Mouse (Mus musculus) heart, postnatal 25 days (tissue): ENCODE results near the gene Bcas3. TPM values are rescaled to one million over a fixed set of nuclear protein-coding genes. Genes with fewer than 3 reads are reported as not detected.
A peak's percentile ranks its signal among the peaks of the same experiment; 100 is the strongest.

Source experiments
- DNase-seq: peaks from one replicate; pipeline ENCODE4 v3.0.0; 2022; ENCODE audit warnings: low spot score
- intact Hi-C: fragments of 180-260 bp; cut with DNase I; formaldehyde crosslinking; loops from one replicate; pipeline ENCODE4 v1.15.1; 2025
- total RNA-seq, 2 experiments: library from RNA; stranded (reverse); gene quantifications; 2 replicates each; pipeline ENCODE4 v1.2.3; 2021

Gene Bcas3
- total RNA-seq, 2 experiments from 2014 or later: 31.1 to 43.7 TPM

- intact Hi-C loops: loop anchor here (5.0 kb wide), 1 partner anchor 89 kb away; no protein-coding TSS in a partner anchor
Measured at GRCm38 (mm10) chr11:85523646-85524045, 170.7 kb downstream of the Bcas3 start.

DNA sequence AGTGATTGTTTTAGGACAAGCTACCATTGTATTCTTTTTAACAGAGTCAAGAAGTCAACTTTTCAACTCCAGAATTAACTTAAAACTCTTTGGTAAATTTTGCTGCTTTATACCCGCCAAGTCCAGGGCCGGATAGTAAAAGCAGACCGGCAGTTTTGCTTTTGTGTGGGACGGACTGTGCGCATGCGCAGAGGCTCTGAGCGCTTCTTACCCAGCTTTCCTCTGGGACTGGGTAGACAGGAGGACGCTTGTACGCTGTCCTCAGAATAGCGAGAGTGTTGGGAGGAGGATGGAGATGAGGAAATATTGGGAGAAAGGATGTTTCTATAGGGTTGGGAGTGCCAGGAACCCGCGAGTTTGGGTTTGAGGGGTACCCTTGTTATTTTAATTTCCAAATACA is 171.2 kb downstream of the Bcas3 start:
- intact Hi-C loops: loop anchor here (5.0 kb wide), 1 partner anchor 88 kb away; no protein-coding TSS in a partner anchor
- peak; percentile 58 for DNase-seq

More at GRCm38 (mm10) chr11:85523646-85524045, 170.7 kb downstream of the Bcas3 start:
- DNase-seq: no peak

DNA sequence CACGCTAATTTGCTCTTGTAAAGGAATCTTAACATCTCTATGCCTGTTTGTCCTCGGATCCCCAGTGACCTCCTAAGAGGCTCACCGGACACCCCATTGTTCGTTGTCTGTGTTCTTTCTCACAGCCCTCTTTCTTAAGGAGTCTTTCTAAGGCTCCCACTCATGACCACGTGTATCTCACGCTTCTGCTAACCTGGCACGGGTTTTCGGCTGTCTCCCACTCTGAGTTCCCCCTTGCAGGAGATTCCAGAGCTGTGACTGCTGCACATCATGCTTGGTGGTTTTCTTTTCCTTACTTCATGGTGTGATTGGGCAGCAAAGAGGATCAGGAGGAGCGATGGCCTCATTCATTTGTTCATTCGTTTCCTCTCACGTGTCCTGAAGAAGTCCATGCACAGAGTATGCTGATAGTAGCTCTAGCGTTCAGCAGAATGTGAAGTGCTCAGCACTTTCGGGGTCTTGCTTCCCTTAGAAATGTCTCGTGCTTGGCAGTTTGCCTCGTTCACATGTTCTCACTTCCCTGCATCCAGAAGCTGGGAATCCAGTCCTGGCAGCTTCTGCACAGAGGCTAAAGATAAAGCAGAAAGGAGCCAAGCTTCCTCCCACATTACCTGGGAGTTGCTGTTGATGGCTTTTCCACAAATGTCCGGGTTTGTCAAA is 172.0 kb downstream of the Bcas3 start:
- DNase-seq: peak; percentile 27
- intact Hi-C loops: loop anchor here (5.0 kb wide), 2 partner anchors 47 to 87 kb away; no protein-coding TSS in a partner anchor

DNA sequence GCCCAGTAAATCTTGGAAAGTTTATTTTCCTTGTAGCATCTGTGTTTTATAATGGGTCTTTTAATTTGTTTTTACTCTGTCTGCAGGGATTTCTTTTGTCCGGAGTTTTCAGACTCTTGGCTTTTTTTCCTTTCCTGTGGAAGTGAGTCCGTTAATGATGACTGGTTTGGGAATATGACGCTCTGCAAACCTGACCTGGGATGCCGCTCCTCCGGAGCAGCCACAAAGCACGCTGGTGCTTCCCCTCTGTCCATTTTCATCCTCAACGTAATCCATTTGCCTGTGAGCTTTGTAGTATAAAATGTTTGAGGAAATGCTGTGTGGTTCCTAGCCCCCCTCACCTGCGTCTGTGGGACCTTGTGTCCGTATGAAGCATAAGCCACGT is 172.5 kb downstream of the Bcas3 start:
- intact Hi-C loops: loop anchor here (5.0 kb wide), 1 partner anchor 47 kb away; no protein-coding TSS in a partner anchor

GRCm38 (mm10) chr11:85525979-85526775 is 173.2 kb downstream of the Bcas3 start:
- DNase-seq: no peak
- intact Hi-C loops: loop anchor here (5.0 kb wide), 1 partner anchor 46 kb away; no protein-coding TSS in a partner anchor

More for the DNA sequence above, 172.5 kb downstream of the Bcas3 start:
- no peak for DNase-seq

- no peak for DNase-seq
- intact Hi-C loops: loop anchor here (5.0 kb wide), 1 partner anchor 45 kb away; no protein-coding TSS in a partner anchor
Measured at GRCm38 (mm10) chr11:85527261-85527660, 174.3 kb downstream of the Bcas3 start.

- DNase-seq: no peak
- intact Hi-C loops: loop anchor here (5.0 kb wide), 1 partner anchor 43 kb away; no protein-coding TSS in a partner anchor
Measured at GRCm38 (mm10) chr11:85529531-85530285, 176.7 kb downstream of the Bcas3 start.

- no peak for DNase-seq
- intact Hi-C loops: no loop called here
Measured at GRCm38 (mm10) chr11:85540989-85541388, 188.0 kb downstream of the Bcas3 start.

DNA sequence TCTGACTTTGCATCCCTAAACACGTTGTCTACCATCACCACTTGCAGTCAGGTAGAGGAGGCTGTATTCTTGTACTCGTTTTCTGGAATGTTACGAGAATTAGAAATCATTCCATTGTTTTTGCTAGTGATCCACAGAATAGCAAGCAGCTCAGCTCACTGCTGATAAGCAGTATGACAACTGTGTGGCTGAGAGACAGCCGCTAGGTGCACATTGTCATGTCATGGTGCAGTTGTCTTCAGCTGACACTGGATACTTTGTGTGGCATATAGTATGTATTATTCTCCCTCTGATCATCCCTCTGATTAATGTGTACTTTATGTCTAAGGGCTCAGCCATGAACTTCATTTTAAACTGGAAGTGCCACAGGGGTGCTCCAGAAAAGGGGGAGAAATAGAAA is 190.3 kb downstream of the Bcas3 start:
- intact Hi-C loops: no loop called here
- DNase-seq: no peak

DNA sequence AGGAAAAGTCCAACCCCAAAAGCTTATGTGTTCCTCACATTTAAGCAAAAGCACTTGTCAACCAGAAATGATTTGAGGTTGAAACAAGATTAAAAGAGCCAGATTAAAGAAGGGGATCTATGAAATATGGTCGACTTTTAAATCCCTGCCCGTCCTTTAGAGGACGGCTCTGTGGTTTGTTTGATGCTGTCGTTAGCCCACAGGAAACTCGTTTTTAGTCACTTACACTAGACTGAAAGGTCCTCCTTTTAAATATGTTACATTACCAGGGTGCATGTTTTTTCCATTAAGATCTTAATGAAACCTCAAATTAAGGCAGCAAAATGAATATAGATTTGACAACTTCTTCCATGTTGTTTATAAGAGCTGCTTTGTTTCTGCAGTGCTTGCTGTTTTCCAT is 192.6 kb downstream of the Bcas3 start:
- intact Hi-C loops: no loop called here
- no peak for DNase-seq

DNA sequence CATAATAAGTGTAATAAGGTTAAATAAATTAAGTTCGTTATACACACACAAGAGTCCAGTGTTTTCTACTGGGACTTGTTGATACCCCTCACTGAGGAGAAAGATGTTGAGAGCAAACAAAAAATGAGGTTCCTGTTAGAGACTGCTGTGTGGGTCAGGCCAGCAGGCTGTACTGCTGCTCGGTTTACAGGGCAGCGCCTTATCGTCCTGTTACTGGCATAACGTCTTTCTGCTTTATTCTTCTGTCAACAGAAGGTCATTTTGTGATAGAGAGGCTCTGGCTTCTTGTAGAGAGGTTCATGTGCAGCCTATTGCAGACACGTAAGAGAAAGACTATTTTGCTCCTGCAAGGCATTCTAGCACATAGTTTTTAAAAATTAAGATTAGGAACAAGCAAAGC is 195.0 kb downstream of the Bcas3 start:
- intact Hi-C loops: no loop called here
- DNase-seq: no peak

- DNase-seq: no peak
- intact Hi-C loops: no loop called here
Measured at GRCm38 (mm10) chr11:85549651-85550050, 196.7 kb downstream of the Bcas3 start.

DNA sequence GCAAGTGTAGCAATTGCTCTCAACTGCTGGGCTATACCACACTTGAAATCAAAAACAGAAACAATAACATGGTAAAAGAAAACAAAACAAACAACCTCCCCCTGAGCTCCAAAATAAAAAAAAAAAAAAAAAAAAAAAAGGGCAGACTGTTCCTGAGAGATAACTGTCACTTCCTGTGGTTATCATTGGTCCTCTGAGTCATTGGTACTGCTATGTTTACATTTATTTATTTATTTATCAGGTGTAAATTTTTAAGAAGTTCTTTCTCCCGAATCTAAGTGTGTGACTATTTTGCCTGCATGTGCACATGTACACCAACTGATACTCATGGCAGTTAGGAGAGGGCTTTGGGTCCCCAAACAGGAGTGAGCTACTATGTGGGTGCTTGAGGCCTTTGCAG is 202.1 kb downstream of the Bcas3 start:
- intact Hi-C loops: no loop called here
- DNase-seq: no peak

GRCm38 (mm10) chr11:85555721-85556120 is 202.8 kb downstream of the Bcas3 start:
- intact Hi-C loops: no loop called here
- no peak for DNase-seq

- DNase-seq: no peak
- intact Hi-C loops: no loop called here
Measured at GRCm38 (mm10) chr11:85565068-85565467, 212.1 kb downstream of the Bcas3 start.

- intact Hi-C loops: loop anchor here (5.0 kb wide), 1 partner anchor 44 kb away; no protein-coding TSS in a partner anchor
- no peak for DNase-seq
Measured at GRCm38 (mm10) chr11:85571040-85571439, 218.1 kb downstream of the Bcas3 start.

GRCm38 (mm10) chr11:85571936-85572335 is 219.0 kb downstream of the Bcas3 start:
- DNase-seq: no peak

DNA sequence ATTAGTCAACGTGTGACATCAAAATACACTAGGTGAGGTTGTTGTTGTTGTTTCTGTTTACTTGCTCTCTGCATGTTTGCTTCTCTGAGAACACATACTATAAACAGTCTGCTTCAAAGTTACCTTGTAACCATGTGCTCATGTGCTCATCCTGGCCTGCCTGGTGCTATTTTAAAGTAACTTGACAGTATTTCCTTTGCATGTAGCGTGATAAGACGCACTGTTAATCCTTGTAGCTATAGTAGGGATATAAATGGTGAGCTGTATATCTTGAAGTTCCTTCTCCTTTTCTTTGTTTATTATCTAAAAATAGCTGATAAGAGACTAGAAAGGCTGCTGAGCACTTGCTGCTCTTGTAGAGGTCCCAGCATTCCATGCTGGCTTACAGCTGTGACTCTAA is 219.6 kb downstream of the Bcas3 start:
- DNase-seq: no peak
- intact Hi-C loops: loop anchor here (5.0 kb wide), 1 partner anchor 45 kb away; no protein-coding TSS in a partner anchor

More at GRCm38 (mm10) chr11:85571936-85572335, 219.0 kb downstream of the Bcas3 start:
- intact Hi-C loops: loop anchor here (5.0 kb wide), 1 partner anchor 45 kb away; no protein-coding TSS in a partner anchor

- DNase-seq: no peak
Measured at GRCm38 (mm10) chr11:85574496-85574895, 221.5 kb downstream of the Bcas3 start.

More at GRCm38 (mm10) chr11:85574496-85574895, 221.5 kb downstream of the Bcas3 start:
- intact Hi-C loops: loop anchor here (2.0 to 5.0 kb wide), 2 partner anchors 40 to 47 kb away; no protein-coding TSS in a partner anchor
